Mouse (Mus musculus) kidney, adult 2 months (tissue): ENCODE data around the gene Etl4.
"Not testable (repeated sequence)": the region's sequence is repeated elsewhere in the genome, so short reads cannot be mapped to it uniquely, and the experiment has no call there.

Experiments
- CTCF ChIP-seq: fragments of 200-500 bp; conservative IDR thresholded peaks from 2 replicates; pipeline ENCODE4 v1.5.1; 2011; ENCODE audit warnings: low read depth, mild to moderate bottlenecking, control low read depth, low read length, moderate library complexity, mixed read lengths; ENCODE audit not compliant: insufficient read depth, insufficient read length
- POLR2A ChIP-seq: fragments of 200-500 bp; IDR thresholded peaks from one replicate; pipeline ENCODE4 v1.6.1; 2011; ENCODE audit warnings: low read depth, low read length, control low read depth

DNA sequence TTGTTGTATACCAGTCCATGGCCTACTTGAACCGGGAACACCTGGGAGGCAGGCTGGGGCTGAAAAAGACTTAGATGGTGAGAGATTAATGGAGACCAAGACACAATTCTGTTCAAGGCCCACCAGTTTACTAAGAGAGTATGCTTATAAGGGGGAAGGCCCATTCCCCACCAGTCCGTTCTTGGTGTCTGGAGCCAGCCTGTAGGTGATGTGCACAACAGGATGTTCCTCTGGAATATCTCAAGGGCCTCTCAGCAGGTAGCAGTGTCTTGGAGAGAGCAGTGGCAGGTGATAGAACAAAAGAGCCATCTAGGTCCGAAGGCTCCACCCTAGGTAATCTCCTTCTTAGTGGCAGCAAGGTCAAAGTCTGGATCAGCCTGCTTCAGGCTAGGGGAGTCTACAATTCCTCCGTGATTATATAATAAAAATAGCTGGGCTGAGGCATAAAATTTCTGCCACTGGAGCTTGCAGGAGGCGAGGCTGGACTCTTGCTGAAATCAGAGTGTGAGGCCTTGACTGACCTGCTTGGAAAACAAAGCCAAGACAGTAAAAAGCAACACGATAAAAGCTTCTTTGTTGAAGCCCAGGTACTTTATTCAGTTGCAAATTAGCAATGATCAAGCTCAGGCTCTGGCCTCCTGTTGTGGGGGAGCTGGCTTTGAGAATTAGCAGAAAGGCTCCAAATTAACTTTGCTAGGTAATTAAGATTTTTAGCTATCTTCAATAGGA is 267.0 kb downstream of the Etl4 start:
- not testable (repeated sequence) for TF ChIP-seq CTCF, POLR2A
